Mouse (Mus musculus): ENCODE measurements around the gene Lrrc58.

The Lrrc58 gene

GRCm38 (mm10) chr16:37920842-37921409, 52.7 kb downstream of the Lrrc58 start:
- no peak for DNase-seq (ENCODE audit: low read depth, low spot score)

GRCm38 (mm10) chr16:37926087-37926486, 57.9 kb downstream of the Lrrc58 start:
- no peak for DNase-seq (ENCODE audit: low read depth, low spot score)

GRCm38 (mm10) chr16:37927117-37927516, 58.9 kb downstream of the Lrrc58 start:
- no peak for DNase-seq (ENCODE audit: low read depth, low spot score)

- DNase-seq (ENCODE audit: low read depth, low spot score), result no peak
Measured at GRCm38 (mm10) chr16:37929006-37929405, 60.8 kb downstream of the Lrrc58 start.

- no peak for DNase-seq (ENCODE audit: low read depth, low spot score)
Measured at GRCm38 (mm10) chr16:37929626-37930025, 61.4 kb downstream of the Lrrc58 start.

- DNase-seq (ENCODE audit: low read depth, low spot score), result no peak
Measured at GRCm38 (mm10) chr16:37934932-37935331, 66.7 kb downstream of the Lrrc58 start.

GRCm38 (mm10) chr16:37937276-37937675, 69.1 kb downstream of the Lrrc58 start:
- no peak for DNase-seq (ENCODE audit: low read depth, low spot score)

Data from brain, embryonic 18.5 days (tissue).